Mouse (Mus musculus) lung, adult 2 months (tissue): ENCODE results near the gene Tanc1. TPM values are rescaled to one million over a fixed set of nuclear protein-coding genes. Genes with fewer than 3 reads are reported as not detected.

Experiments
- DNase-seq: peaks from one replicate; pipeline ENCODE4 v3.0.0; 2022
- H3K4me1 ChIP-seq: fragments of 200-500 bp; 2 replicates; pipeline ENCODE4 v1.6.1; 2011; ENCODE audit warnings: low read length; ENCODE audit not compliant: control insufficient read depth, insufficient read depth
- H3K4me3 ChIP-seq: fragments of 200-500 bp; replicated peaks from 2 replicates; pipeline ENCODE3; 2011; ENCODE audit warnings: low read depth, mild to moderate bottlenecking, control low read depth, low read length; ENCODE audit errors: extremely low read depth
- CTCF ChIP-seq: fragments of 200-500 bp; IDR thresholded peaks from 2 replicates; pipeline ENCODE4 v1.5.1; 2011; ENCODE audit warnings: mild to moderate bottlenecking, low read length, control low read depth; ENCODE audit not compliant: insufficient read depth
- POLR2A ChIP-seq: fragments of 200-500 bp; IDR thresholded peaks from 2 replicates; pipeline ENCODE4 v1.6.1; 2011; ENCODE audit warnings: low read depth, mild to moderate bottlenecking, control low read depth, low read length, borderline replicate concordance; ENCODE audit errors: extremely low read depth
- WGBS: fragments of 180-500 bp; shearing (Covaris S2); methylation state at CpG from one replicate; pipeline ENCODE4 v1.1.7; 2018; 5-methylcytosine and 5-hydroxymethylcytosine counted together
- polyA plus RNA-seq: library from polyadenylated mRNA; depleted of rRNA; stranded (reverse); fragments of >200 nt; gene quantifications from 2 replicates; pipeline ENCODE4 v1.2.3, GENCODE M21; 2012

The Tanc1 gene
- polyA plus RNA-seq, 1 experiment: 29.0 TPM

GRCm38 (mm10) chr2:59767893-59768292 is 156.1 kb downstream of the Tanc1 start:
- WGBS: 91% methylated on average over 4 of the region's 4 CpGs
- H3K4me3 ChIP-seq: no peak overlapping the region
- DNase-seq: no peak
- peaks cover 10% of the 10 kb centered on the region; the same call in 1 of the 2 replicates for H3K4me1 ChIP-seq
- TF ChIP-seq CTCF: no peak
- no peak for TF ChIP-seq POLR2A

- TF ChIP-seq POLR2A: no peak
- TF ChIP-seq CTCF: no peak
- no peak for DNase-seq
- no peak overlapping the region for H3K4me3 ChIP-seq
- H3K4me1 ChIP-seq: peaks cover 10% of the 10 kb centered on the region; the same call in 1 of the 2 replicates
- WGBS: 52% methylated on average over 13 of the region's 13 CpGs
Measured at GRCm38 (mm10) chr2:59768661-59769384, 157.0 kb downstream of the Tanc1 start.

GRCm38 (mm10) chr2:59769385-59769735 is 157.5 kb downstream of the Tanc1 start:
- Histone ChIP-seq H3K4me1 (peaks cover 10% of the 10 kb centered on the region; the same call in 1 of the 2 replicates), H3K4me3 (no peak overlapping the region)
- 57% methylated on average over 3 of the region's 3 CpGs for WGBS
- DNase-seq: no peak
- no peak for TF ChIP-seq CTCF
- TF ChIP-seq POLR2A: no peak

- no peak for TF ChIP-seq CTCF
- no peak for TF ChIP-seq POLR2A
- peaks cover 10% of the 10 kb centered on the region; the same call in 1 of the 2 replicates for H3K4me1 ChIP-seq
- no peak overlapping the region for H3K4me3 ChIP-seq
- 74% methylated on average over 8 of the region's 8 CpGs for WGBS
- DNase-seq: no peak
Measured at GRCm38 (mm10) chr2:59771708-59772107, 159.9 kb downstream of the Tanc1 start.

- Histone ChIP-seq H3K4me1 (peaks cover 10% of the 10 kb centered on the region; the same call in 1 of the 2 replicates), H3K4me3 (no peak overlapping the region)
- 63% methylated on average over 12 of the region's 12 CpGs for WGBS
- TF ChIP-seq POLR2A: no peak
- TF ChIP-seq CTCF: no peak
- no peak for DNase-seq
Measured at GRCm38 (mm10) chr2:59772261-59772683, 160.4 kb downstream of the Tanc1 start.

- no peak for DNase-seq
- WGBS: 76% methylated on average over 6 of the region's 6 CpGs
- no peak overlapping the region for H3K4me3 ChIP-seq
- TF ChIP-seq POLR2A (no peak), CTCF (no peak)
- peaks cover under 1% of the 10 kb centered on the region; the same call in 1 of the 2 replicates for H3K4me1 ChIP-seq
Measured at GRCm38 (mm10) chr2:59774374-59774773, 162.5 kb downstream of the Tanc1 start.

- Histone ChIP-seq H3K4me1 (no peaks in the 10 kb centered on the region), H3K4me3 (no peak overlapping the region)
- TF ChIP-seq CTCF: no peak
- TF ChIP-seq POLR2A: no peak
- 60% methylated on average over 5 of the region's 5 CpGs for WGBS
- DNase-seq: peak; percentile 27
Measured at GRCm38 (mm10) chr2:59775148-59775547, 163.3 kb downstream of the Tanc1 start.

- no peak overlapping the region for H3K4me3 ChIP-seq
- TF ChIP-seq CTCF (no peak), POLR2A (no peak)
- no peaks in the 10 kb centered on the region for H3K4me1 ChIP-seq
- DNase-seq: no peak
- 76% methylated on average over 6 of the region's 6 CpGs for WGBS
Measured at GRCm38 (mm10) chr2:59775820-59776219, 164.0 kb downstream of the Tanc1 start.

- DNase-seq: peak; percentile 31
- WGBS: 62% methylated on average over 10 of the region's 10 CpGs
- no peak for TF ChIP-seq POLR2A
- no peak for TF ChIP-seq CTCF
- Histone ChIP-seq H3K4me1 (peaks cover 2% of the 10 kb centered on the region; the same call in 1 of the 2 replicates), H3K4me3 (no peak overlapping the region)
Measured at GRCm38 (mm10) chr2:59779355-59779754, 167.5 kb downstream of the Tanc1 start.

- Histone ChIP-seq H3K4me3 (no peak overlapping the region), H3K4me1 (peaks cover 2% of the 10 kb centered on the region; the same call in 1 of the 2 replicates)
- no peak for DNase-seq
- WGBS: 59% methylated on average over 5 of the region's 5 CpGs
- TF ChIP-seq CTCF (no peak), POLR2A (no peak)
Measured at GRCm38 (mm10) chr2:59780240-59780639, 168.4 kb downstream of the Tanc1 start.
